Mouse (Mus musculus): Measurements from ENCODE around the gene Nemf.

The Nemf gene

GRCm38 (mm10) chr12:69306333-69306732, 50.6 kb downstream of the Nemf start:
- peak; percentile 38 for DNase-seq (ENCODE audit: low read depth, low spot score)

GRCm38 (mm10) chr12:69304051-69304450, 52.9 kb downstream of the Nemf start:
- DNase-seq (ENCODE audit: low read depth, low spot score), result no peak

- no peak for DNase-seq (ENCODE audit: low read depth, low spot score)
These were observed 54.8 kb downstream of the Nemf start for GRCm38 (mm10) chr12:69302171-69302570.

GRCm38 (mm10) chr12:69300391-69300790, 56.6 kb downstream of the Nemf start:
- no peak for DNase-seq (ENCODE audit: low read depth, low spot score)

GRCm38 (mm10) chr12:69299831-69300230, 57.1 kb downstream of the Nemf start:
- DNase-seq (ENCODE audit: low read depth, low spot score), result no peak

- DNase-seq (ENCODE audit: low read depth, low spot score), result no peak
These were observed 57.7 kb downstream of the Nemf start for GRCm38 (mm10) chr12:69299231-69299630.

GRCm38 (mm10) chr12:69298281-69298680, 58.7 kb downstream of the Nemf start:
- DNase-seq (ENCODE audit: low read depth, low spot score), result no peak

- DNase-seq (ENCODE audit: low read depth, low spot score), result no peak
These were observed 59.4 kb downstream of the Nemf start for GRCm38 (mm10) chr12:69297411-69298150.

GRCm38 (mm10) chr12:69296511-69297410, 60.2 kb downstream of the Nemf start, which contains the start of gene Klhdc2:
Klhdc2 (plus strand) TSS chr12:69296681.
- peak; percentile 75 for DNase-seq (ENCODE audit: low read depth, low spot score)

- no peak for DNase-seq (ENCODE audit: low read depth, low spot score)
These were observed 61.3 kb downstream of the Nemf start for GRCm38 (mm10) chr12:69295651-69296050.

- no peak for DNase-seq (ENCODE audit: low read depth, low spot score)
These were observed 62.0 kb downstream of the Nemf start for GRCm38 (mm10) chr12:69294936-69295335.

- DNase-seq (ENCODE audit: low read depth, low spot score), result no peak
These were observed 63.1 kb downstream of the Nemf start for GRCm38 (mm10) chr12:69293815-69294214.

GRCm38 (mm10) chr12:69292401-69292800, 64.6 kb downstream of the Nemf start:
- DNase-seq (ENCODE audit: low read depth, low spot score), result no peak

GRCm38 (mm10) chr12:69288699-69289098, 68.3 kb downstream of the Nemf start:
- DNase-seq (ENCODE audit: low read depth, low spot score), result no peak

- no peak for DNase-seq (ENCODE audit: low read depth, low spot score)
These were observed 69.4 kb downstream of the Nemf start for GRCm38 (mm10) chr12:69287535-69287934.

- DNase-seq (ENCODE audit: low read depth, low spot score), result no peak
These were observed 73.8 kb downstream of the Nemf start for GRCm38 (mm10) chr12:69283146-69283545.

GRCm38 (mm10) chr12:69280915-69281314, 76.0 kb downstream of the Nemf start:
- DNase-seq (ENCODE audit: low read depth, low spot score), result peak; percentile 31

- DNase-seq (ENCODE audit: low read depth, low spot score), result no peak
These were observed 77.0 kb downstream of the Nemf start for GRCm38 (mm10) chr12:69279931-69280469.

- DNase-seq (ENCODE audit: low read depth, low spot score), result no peak
These were observed 88.0 kb downstream of the Nemf start for GRCm38 (mm10) chr12:69268956-69269355.

- DNase-seq (ENCODE audit: low read depth, low spot score), result no peak
These were observed 88.9 kb downstream of the Nemf start for GRCm38 (mm10) chr12:69267956-69268632.

- no peak for DNase-seq (ENCODE audit: low read depth, low spot score)
These were observed 91.9 kb downstream of the Nemf start for GRCm38 (mm10) chr12:69265031-69265430.

- DNase-seq (ENCODE audit: low read depth, low spot score), result no peak
These were observed 94.7 kb downstream of the Nemf start for GRCm38 (mm10) chr12:69262251-69262650.
